Comparison of ENCODE assay signal across 8 mouse cellular contexts in genomic region chr17:24529007-24529451, GRCm38 (mm10). TPM values are rescaled to one million over a fixed set of nuclear protein-coding genes. Genes with fewer than 3 reads are reported as not detected.
DNase-seq lines count a peak whose midpoint lies in the region; ATAC-seq and TF ChIP-seq lines count a peak whose summit lies in the region.

No protein-coding gene starts in this region.

- no peaks in the 10 kb centered on the region for H3K27me3 ChIP-seq in embryonic facial prominence, embryonic 15.5 days
- no peaks in the 10 kb centered on the region for H3K27me3 ChIP-seq in hindbrain, embryonic 14.5 days (ENCODE audit: control insufficient read depth, insufficient read depth, low read length)
- H3K27me3 ChIP-seq in liver, adult 2 months (ENCODE audit: control insufficient read depth, insufficient read depth, low read length), result no peaks in the 10 kb centered on the region

- peaks cover 10% of the 10 kb centered on the region; the same call in 1 of the 2 replicates for H3K36me3 ChIP-seq in embryonic facial prominence, embryonic 15.5 days
- H3K36me3 ChIP-seq in hindbrain, embryonic 14.5 days (replicated peaks; ENCODE audit: control insufficient read depth, insufficient read depth), result peaks cover 22% of the 10 kb centered on the region
- no peaks in the 10 kb centered on the region for H3K36me3 ChIP-seq in liver, adult 2 months (ENCODE audit: control insufficient read depth, insufficient read depth, low read length)

- peak overlapping the region; percentile 64 for H3K4me3 ChIP-seq in bone marrow, adult 2 months (replicated peaks; ENCODE audit: control insufficient read depth, low read depth, low read length)
- H3K4me3 ChIP-seq in embryonic facial prominence, embryonic 15.5 days (replicated peaks), result peak overlapping the region; percentile 89
- peak overlapping the region; percentile 48 for H3K4me3 ChIP-seq in hindbrain, embryonic 14.5 days (replicated peaks; ENCODE audit: low read length)
- H3K4me3 ChIP-seq in liver, adult 2 months (ENCODE audit: insufficient read depth, low read depth, low read length), result peak overlapping the region; percentile 53

- TF ChIP-seq CTCF in bone marrow, adult 2 months (IDR thresholded peaks at IDR 0.05; ENCODE audit: control insufficient read depth, insufficient read depth, low read length), result peak; percentile 84
- peak; percentile 86 for TF ChIP-seq CTCF in liver, adult 2 months (IDR thresholded peaks at IDR 0.05; ENCODE audit: low read depth, low read length)

- H3K9me3 ChIP-seq in embryonic facial prominence, embryonic 15.5 days (replicated peaks), result no peaks in the 10 kb centered on the region
- no peaks in the 10 kb centered on the region for H3K9me3 ChIP-seq in hindbrain, embryonic 14.5 days (ENCODE audit: control insufficient read depth, low read length)

- peaks cover 10% of the 10 kb centered on the region for H3K4me1 ChIP-seq in bone marrow, adult 2 months (ENCODE audit: control insufficient read depth, insufficient read depth, low read length)
- peaks cover 75% of the 10 kb centered on the region for H3K4me1 ChIP-seq in embryonic facial prominence, embryonic 15.5 days
- H3K4me1 ChIP-seq in hindbrain, embryonic 14.5 days (replicated peaks; ENCODE audit: control insufficient read depth, insufficient read depth, low read length), result peaks cover 46% of the 10 kb centered on the region
- H3K4me1 ChIP-seq in liver, adult 2 months (ENCODE audit: control insufficient read depth, insufficient read depth, low read length), result peaks cover 19% of the 10 kb centered on the region

- ATAC-seq in embryonic facial prominence, embryonic 15.5 days (ENCODE audit: insufficient number of reproducible peaks, low FRiP score, low TSS enrichment, low read depth), result no peak
- no peak for ATAC-seq in hindbrain, embryonic 14.5 days (ENCODE audit: low FRiP score)

- peak overlapping the region; percentile 85 for H3K9ac ChIP-seq in embryonic facial prominence, embryonic 15.5 days
- H3K9ac ChIP-seq in hindbrain, embryonic 14.5 days, result peak overlapping the region; percentile 71
- H3K9ac ChIP-seq in liver, adult 2 months (ENCODE audit: low read depth, low read length), result peak overlapping the region; percentile 70

- peaks cover 25% of the 10 kb centered on the region; the same call in 1 of the 2 replicates for H3K79me2 ChIP-seq in liver, adult 2 months (ENCODE audit: control insufficient read depth, insufficient read depth, low read length)

- 5% methylated on average over 4 of the region's 4 CpGs for WGBS in bone marrow, adult 2 months
- under 1% methylated on average over 4 of the region's 4 CpGs for WGBS in embryonic facial prominence, embryonic 15.5 days
- WGBS in hindbrain, embryonic 14.5 days, result 0% methylated on average over 4 of the region's 4 CpGs
- WGBS in liver, adult 2 months, result 6% methylated on average over 4 of the region's 4 CpGs

- peak; percentile 63 for DNase-seq in ovary, postnatal 14 days (ENCODE audit: low spot score)
- no peak for DNase-seq in ovary, adult 18-20 months (ENCODE audit: low spot score)
- DNase-seq in hindbrain, embryonic 14.5 days (ENCODE audit: low spot score), result peak; percentile 73
- DNase-seq in liver, adult 2 months (ENCODE audit: extremely low read depth, low read depth, low spot score), result peak; percentile 52
- peak; percentile 75 for DNase-seq in naive thymus-derived CD4-positive, alpha-beta T cell, adult 2 months (ENCODE audit: low read depth)
- peak; percentile 73 for DNase-seq in yolk sac, embryonic 10.5 days (ENCODE audit: low spot score)

- peak overlapping the region; percentile 64 for H3K4me2 ChIP-seq in embryonic facial prominence, embryonic 15.5 days (replicated peaks)
- peak overlapping the region; percentile 85 for H3K4me2 ChIP-seq in hindbrain, embryonic 14.5 days (replicated peaks)

- H3K27ac ChIP-seq in bone marrow, adult 2 months (ENCODE audit: control insufficient read depth, insufficient read depth, low read depth, low read length, poor library complexity), result peak overlapping the region; percentile 45; the same call in 1 of the 2 replicates
- H3K27ac ChIP-seq in embryonic facial prominence, embryonic 15.5 days (replicated peaks), result peak overlapping the region; percentile 90
- peak overlapping the region; percentile 84 for H3K27ac ChIP-seq in hindbrain, embryonic 14.5 days
- no peak overlapping the region for H3K27ac ChIP-seq in liver, adult 2 months (replicated peaks; ENCODE audit: insufficient read depth, low read depth, low read length)

- no peak for TF ChIP-seq POLR2A in bone marrow, adult 2 months (IDR thresholded peaks at IDR 0.05; ENCODE audit: borderline replicate concordance, control insufficient read depth, low read depth, low read length)
- no peak for TF ChIP-seq POLR2A in liver, adult 2 months (IDR thresholded peaks at IDR 0.05; ENCODE audit: extremely low read depth, insufficient read depth, low read length)

RNA-seq across cellular contexts. Expression of gene Traf7, which starts 1.3 kb away (rescaled TPM):
- polyA plus RNA-seq in bone marrow, adult 2 months (2011; ENCODE audit: insufficient read depth, insufficient read length, low replicate concordance, missing spikeins), result 79.2 and 108 TPM in 2 replicates
- 92.8 and 95.7 TPM in 2 replicates for polyA plus RNA-seq in embryonic facial prominence, embryonic 15.5 days (2015; fragmentation: Nextera tagmentation; extraction: Ambion mirVana)
- polyA plus RNA-seq in hindbrain, embryonic 14.5 days (2014; fragmentation: Nextera tagmentation; extraction: Ambion mirVana), result 75.0 and 82.8 TPM in 2 replicates
- 13.4 and 14.4 TPM in 2 replicates for total RNA-seq in liver, adult 2 months (2014; rRNA removed)
- polyA plus RNA-seq in liver, adult 2 months (2012; rRNA removed), result 25.3 and 47.5 TPM in 2 replicates

RNA-seq across cellular contexts. Expression of gene Rab26, which starts 5.0 kb away (rescaled TPM):
- not detected in 2 replicates for polyA plus RNA-seq in bone marrow, adult 2 months (2011; ENCODE audit: insufficient read depth, insufficient read length, low replicate concordance, missing spikeins)
- polyA plus RNA-seq in embryonic facial prominence, embryonic 15.5 days (2015; fragmentation: Nextera tagmentation; extraction: Ambion mirVana), result 3.7 and 4.3 TPM in 2 replicates
- 4.2 and 5.6 TPM in 2 replicates for polyA plus RNA-seq in hindbrain, embryonic 14.5 days (2014; fragmentation: Nextera tagmentation; extraction: Ambion mirVana)
- 0.13 and 0.37 TPM in 2 replicates for total RNA-seq in liver, adult 2 months (2014; rRNA removed)
- 0.15 and 0.40 TPM in 2 replicates for polyA plus RNA-seq in liver, adult 2 months (2012; rRNA removed)

RNA-seq across cellular contexts. Expression of gene Pkd1, which starts 20.6 kb away (rescaled TPM):
- polyA plus RNA-seq in bone marrow, adult 2 months (2011; ENCODE audit: insufficient read depth, insufficient read length, low replicate concordance, missing spikeins), result 10.4 and 17.9 TPM in 2 replicates
- 32.6 and 36.7 TPM in 2 replicates for polyA plus RNA-seq in embryonic facial prominence, embryonic 15.5 days (2015; fragmentation: Nextera tagmentation; extraction: Ambion mirVana)
- polyA plus RNA-seq in hindbrain, embryonic 14.5 days (2014; fragmentation: Nextera tagmentation; extraction: Ambion mirVana), result 28.4 and 30.4 TPM in 2 replicates
- 9.9 and 11.4 TPM in 2 replicates for total RNA-seq in liver, adult 2 months (2014; rRNA removed)
- polyA plus RNA-seq in liver, adult 2 months (2012; rRNA removed), result 14.7 and 17.4 TPM in 2 replicates

RNA-seq across cellular contexts. Expression of gene Caskin1, which starts 40.6 kb away (rescaled TPM):
- not detected in 2 replicates for polyA plus RNA-seq in bone marrow, adult 2 months (2011; ENCODE audit: insufficient read depth, insufficient read length, low replicate concordance, missing spikeins)
- polyA plus RNA-seq in embryonic facial prominence, embryonic 15.5 days (2015; fragmentation: Nextera tagmentation; extraction: Ambion mirVana), result 2.5 and 4.0 TPM in 2 replicates
- polyA plus RNA-seq in hindbrain, embryonic 14.5 days (2014; fragmentation: Nextera tagmentation; extraction: Ambion mirVana), result 45.7 and 46.8 TPM in 2 replicates
- under 0.01 and 0.18 TPM in 2 replicates for total RNA-seq in liver, adult 2 months (2014; rRNA removed)
- polyA plus RNA-seq in liver, adult 2 months (2012; rRNA removed), result 0.18 and 0.26 TPM in 2 replicates

RNA-seq across cellular contexts. Expression of gene Mlst8, which starts 50.2 kb away (rescaled TPM):
- 9.8 and 22.9 TPM in 2 replicates for polyA plus RNA-seq in bone marrow, adult 2 months (2011; ENCODE audit: insufficient read depth, insufficient read length, low replicate concordance, missing spikeins)
- polyA plus RNA-seq in embryonic facial prominence, embryonic 15.5 days (2015; fragmentation: Nextera tagmentation; extraction: Ambion mirVana), result 27.2 and 28.8 TPM in 2 replicates
- 30.2 and 31.1 TPM in 2 replicates for polyA plus RNA-seq in hindbrain, embryonic 14.5 days (2014; fragmentation: Nextera tagmentation; extraction: Ambion mirVana)
- total RNA-seq in liver, adult 2 months (2014; rRNA removed), result 3.5 and 3.9 TPM in 2 replicates
- polyA plus RNA-seq in liver, adult 2 months (2012; rRNA removed), result 12.9 and 16.7 TPM in 2 replicates
